Mouse (Mus musculus) CH12.LX (cell line): ENCODE data around the gene Plpp3. TPM values are rescaled to one million over a fixed set of nuclear protein-coding genes. Genes with fewer than 3 reads are reported as not detected.

Experiments
- DNase-seq: peaks from one replicate; pipeline ENCODE4 v3.0.0-alpha.2; 2013; ENCODE audit errors: extremely low read depth
- H3K27ac ChIP-seq: 2 replicates; pipeline ENCODE4 v1.5.1; 2012; ENCODE audit warnings: low read depth, mild to moderate bottlenecking, control low read depth, moderate library complexity; ENCODE audit not compliant: insufficient read depth
- H3K27me3 ChIP-seq: replicated peaks from 2 replicates; pipeline ENCODE3; 2012; ENCODE audit warnings: inconsistent platforms
- H3K36me3 ChIP-seq, 2 experiments: replicated peaks in 1 of 2; 2 replicates each; pipeline versions ENCODE3 to v1.6.1; 2012; ENCODE audit warnings: inconsistent platforms in 1 of 2, low read length in 1 of 2, mild to moderate bottlenecking in 1 of 2, mixed read lengths in 1 of 2, moderate library complexity in 1 of 2; ENCODE audit not compliant: control insufficient read depth in 1 of 2, insufficient read depth in 1 of 2
- H3K4me1 ChIP-seq, 2 experiments: 2 replicates each; pipeline ENCODE4 v1.6.1; 2012; ENCODE audit warnings: inconsistent platforms in 1 of 2, moderate library complexity in 1 of 2; ENCODE audit not compliant: insufficient read depth in 2 of 2, control insufficient read depth in 1 of 2
- H3K4me2 ChIP-seq: 2 replicates; pipeline ENCODE4 v1.6.1; 2012; ENCODE audit warnings: low read depth, mild to moderate bottlenecking, control low read depth; ENCODE audit not compliant: poor library complexity, insufficient read depth, severe bottlenecking
- H3K4me3 ChIP-seq, 3 experiments: fragments of 150-350 bp in 1 of 3; sonication (generic) in 1 of 3; replicated peaks in 1 of 3; 2 replicates each; pipeline versions ENCODE3 to v1.5.1; 2011 to 2012; ENCODE audit warnings: low read depth in 2 of 3, low read length in 2 of 3, mild to moderate bottlenecking in 2 of 3, moderate library complexity in 2 of 3, control low read depth in 1 of 3, improper control_type of control experiment in 1 of 3, inconsistent platforms in 1 of 3, mixed read lengths in 1 of 3; ENCODE audit not compliant: poor library complexity in 1 of 3
- H3K79me2 ChIP-seq: replicated peaks from 2 replicates; pipeline ENCODE4 v1.6.1; 2012; ENCODE audit warnings: mild to moderate bottlenecking, moderate library complexity; ENCODE audit not compliant: control insufficient read depth, poor library complexity, insufficient read depth, severe bottlenecking; ENCODE audit errors: extremely low read depth
- H3K9ac ChIP-seq: 2 replicates; pipeline ENCODE4 v1.6.1; 2012; ENCODE audit warnings: low read depth, mild to moderate bottlenecking, control low read depth, moderate library complexity; ENCODE audit not compliant: insufficient read depth
- H3K9me3 ChIP-seq: replicated peaks from 2 replicates; pipeline ENCODE3; 2012; ENCODE audit warnings: low read length, inconsistent platforms, mixed read lengths
- CTCF ChIP-seq, 2 experiments: IDR thresholded peaks in 1 of 2; conservative IDR thresholded peaks in 1 of 2; 2 replicates each; pipeline ENCODE4 v1.5.1; 2011 to 2012; ENCODE audit warnings: low read depth in 2 of 2, low read length in 2 of 2, improper control_type of control experiment in 1 of 2, inconsistent platforms in 1 of 2, mild to moderate bottlenecking in 1 of 2, moderate library complexity in 1 of 2
- E2F4 ChIP-seq: IDR thresholded peaks from 2 replicates; pipeline ENCODE4 v1.6.1; 2011; ENCODE audit warnings: low read depth, low read length, improper control_type of control experiment; ENCODE audit not compliant: insufficient replicate concordance
- ELF1 ChIP-seq: IDR thresholded peaks from 2 replicates; pipeline ENCODE4 v1.6.1; 2014; ENCODE audit warnings: low read depth, mild to moderate bottlenecking, inconsistent platforms, low read length, improper control_type of control experiment
- HCFC1 ChIP-seq: IDR thresholded peaks from 2 replicates; pipeline ENCODE4 v1.6.1; 2012; ENCODE audit warnings: low read depth, mild to moderate bottlenecking, inconsistent platforms, low read length, improper control_type of control experiment
- KAT2A ChIP-seq: IDR thresholded peaks from 2 replicates; pipeline ENCODE4 v1.6.1; 2012; ENCODE audit warnings: low read length, improper control_type of control experiment, inconsistent platforms; ENCODE audit not compliant: insufficient replicate concordance
- MAFK ChIP-seq: IDR thresholded peaks from 2 replicates; pipeline ENCODE4 v1.6.1; 2011; ENCODE audit warnings: low read length, improper control_type of control experiment; ENCODE audit not compliant: insufficient replicate concordance
- MAX ChIP-seq: IDR thresholded peaks from 2 replicates; pipeline ENCODE4 v1.6.1; 2011; ENCODE audit warnings: low read length, improper control_type of control experiment
- MAZ ChIP-seq: IDR thresholded peaks from 2 replicates; pipeline ENCODE4 v1.6.1; 2012; ENCODE audit warnings: low read depth, mild to moderate bottlenecking, inconsistent platforms, low read length, improper control_type of control experiment, moderate library complexity
- MEF2A ChIP-seq: IDR thresholded peaks from 2 replicates; pipeline ENCODE4 v1.6.1; 2014; ENCODE audit warnings: low read depth, mild to moderate bottlenecking, inconsistent platforms, low read length, improper control_type of control experiment, borderline replicate concordance
- MYC ChIP-seq: IDR thresholded peaks from 2 replicates; pipeline ENCODE4 v1.6.1; 2011; ENCODE audit warnings: low read depth, mild to moderate bottlenecking, improper control_type of control experiment, low read length
- NELFE ChIP-seq: IDR thresholded peaks from 2 replicates; pipeline ENCODE4 v1.6.1; 2011; ENCODE audit warnings: low read depth, low read length, improper control_type of control experiment
- NRF1 ChIP-seq: IDR thresholded peaks from 2 replicates; pipeline ENCODE4 v1.6.1; 2014; ENCODE audit warnings: low read depth, mild to moderate bottlenecking, inconsistent platforms, low read length, improper control_type of control experiment, moderate library complexity
- PAX5 ChIP-seq: IDR thresholded peaks from 2 replicates; pipeline ENCODE4 v1.6.1; 2012; ENCODE audit warnings: low read length, inconsistent platforms, mixed read lengths
- POLR2AphosphoS2 ChIP-seq: IDR thresholded peaks from 2 replicates; pipeline ENCODE4 v1.6.1; 2011; ENCODE audit warnings: low read depth, low read length, improper control_type of control experiment
- RAD21 ChIP-seq: IDR thresholded peaks from 2 replicates; pipeline ENCODE4 v1.6.1; 2011; ENCODE audit warnings: low read depth, mild to moderate bottlenecking, low read length, improper control_type of control experiment, moderate library complexity
- TCF12 ChIP-seq: IDR thresholded peaks from 2 replicates; pipeline ENCODE4 v1.6.1; 2014; ENCODE audit warnings: low read depth, mild to moderate bottlenecking, inconsistent platforms, low read length, improper control_type of control experiment
- UBTF ChIP-seq: IDR thresholded peaks from 2 replicates; pipeline ENCODE4 v1.6.1; 2012; ENCODE audit warnings: low read depth, mild to moderate bottlenecking, inconsistent platforms, low read length, improper control_type of control experiment, moderate library complexity
- USF1 ChIP-seq: IDR thresholded peaks from 2 replicates; pipeline ENCODE4 v1.6.1; 2014; ENCODE audit warnings: low read depth, mild to moderate bottlenecking, inconsistent platforms, low read length, improper control_type of control experiment
- ZMIZ1 ChIP-seq: IDR thresholded peaks from 2 replicates; pipeline ENCODE4 v1.6.1; 2012; ENCODE audit warnings: low read depth, mild to moderate bottlenecking, inconsistent platforms, low read length, improper control_type of control experiment
- dilution Hi-C: fragments of 300-500 bp; cut with MboI; formaldehyde crosslinking; loops from 2 replicates; pipeline ENCODE4 v1.14.3; 2020; ENCODE audit warnings: low sequenced_read_pairs; ENCODE audit not compliant: extremely low pct_unique_long_range_greater_than_20kb, extremely low pct_ligation_motif_present
- in situ Hi-C: fragments of 300-500 bp; cut with MboI; formaldehyde crosslinking; loops from 3 replicates; pipeline ENCODE4 v1.14.3; 2019; ENCODE audit warnings: low sequenced_read_pairs, low pct_ligation_motif_present, low pct_unique_long_range_greater_than_20kb, mixed read lengths
- polyA plus RNA-seq: library from polyadenylated mRNA; unstranded; fragments of >175 nt; gene quantifications from 2 replicates; pipeline ENCODE4 v1.2.1, GENCODE M21; 2012; ENCODE audit warnings: low read depth; ENCODE audit not compliant: insufficient read length
- total RNA-seq, 2 experiments: library from RNA; depleted of rRNA; stranded (reverse); fragments of 300-350 nt in 1 of 2; fragments of >200 nt in 1 of 2; gene quantifications; 2 replicates each; pipeline ENCODE4 v1.2.3; 2012 to 2014

Gene Plpp3
- total and polyA plus RNA-seq, 3 experiments = 0.34 to 1.6 (median 1.2) TPM

GRCm38 (mm10) chr4:105160470-105160869 lies 3.3 kb downstream of the Plpp3 start:
- in situ Hi-C loops = no loop called here
- Histone ChIP-seq H3K4me2 (no peak overlapping the region), H3K4me1 (peaks cover 4 to 41% of the 10 kb centered on the region in 2 experiments; a peak in 3 of 4 replicates), H3K4me3 (no peak overlapping the region), H3K27me3 (no peaks in the 10 kb centered on the region)
- no peak for DNase-seq
- no peak for TF ChIP-seq MAX
- no peak for TF ChIP-seq MAFK
- no peak for TF ChIP-seq HCFC1
- TF ChIP-seq UBTF = no peak
- no peak for TF ChIP-seq CTCF (conservative IDR thresholded peaks at IDR 0.05 in 1 of 2, IDR thresholded peaks at IDR 0.05 in 1 of 2; ENCODE audit: low read depth in 2 of 2, low read length in 2 of 2)
- no peak for TF ChIP-seq ELF1
- no peak for TF ChIP-seq MYC
- TF ChIP-seq TCF12 = no peak
- TF ChIP-seq RAD21 = no peak
- TF ChIP-seq MEF2A = no peak
- TF ChIP-seq ZMIZ1 = no peak
- no peak for TF ChIP-seq USF1
- TF ChIP-seq KAT2A = no peak
- TF ChIP-seq PAX5 = no peak
- TF ChIP-seq NELFE = no peak
- TF ChIP-seq POLR2AphosphoS2 = no peak
- TF ChIP-seq E2F4 = no peak
- TF ChIP-seq NRF1 = no peak
- TF ChIP-seq, all 38 proteins: peak for 0
- H3K36me3 ChIP-seq = no peaks in the 10 kb centered on the region
- dilution Hi-C loops = no loop called here
- H3K79me2 ChIP-seq = no peaks in the 10 kb centered on the region
- H3K9ac ChIP-seq = no peak overlapping the region
- H3K9me3 ChIP-seq = no peaks in the 10 kb centered on the region
- no peak overlapping the region for H3K27ac ChIP-seq

GRCm38 (mm10) chr4:105162014-105162413 lies 4.9 kb downstream of the Plpp3 start:
- H3K79me2 ChIP-seq = no peaks in the 10 kb centered on the region
- in situ Hi-C loops (no loop called here), dilution Hi-C loops (no loop called here)
- no peak for DNase-seq
- no peaks in the 10 kb centered on the region for H3K36me3 ChIP-seq
- TF ChIP-seq CTCF (conservative IDR thresholded peaks at IDR 0.05 in 1 of 2, IDR thresholded peaks at IDR 0.05 in 1 of 2; ENCODE audit: low read depth in 2 of 2, low read length in 2 of 2) (peak in 1 of 2 experiments; percentile 12; a peak in 1 of 4 replicates), MAZ (no peak), NRF1 (no peak)
- H3K27me3 ChIP-seq = no peaks in the 10 kb centered on the region
- H3K4me1 ChIP-seq = peaks cover 4 to 42% of the 10 kb centered on the region in 2 experiments; a peak in 3 of 4 replicates
- no peak overlapping the region for H3K27ac ChIP-seq
- H3K4me2 ChIP-seq = no peak overlapping the region
- no peak overlapping the region for H3K9ac ChIP-seq
- no peaks in the 10 kb centered on the region for H3K9me3 ChIP-seq
- no peak overlapping the region for H3K4me3 ChIP-seq
